30 mouse cellular contexts compared by ENCODE assay signal in genomic region chr11:68071836-68072235, GRCm38 (mm10).
DNase-seq lines count a peak whose midpoint lies in the region; ATAC-seq and TF ChIP-seq lines count a peak whose summit lies in the region.
"Had no signal": no experiment of that assay in that cellular context is flagged by ENCODE, and none has a peak within 500 bp of the region (broad histone marks: within the 10 kb centered on the region; RNA-seq: fewer than 3 reads in every experiment).

No protein-coding gene starts in this region.

- WGBS in intestine, embryonic 14.5 days: 38% methylated on average over 5 of the region's 5 CpGs
- WGBS in intestine, embryonic 15.5 days: 37% methylated on average over 5 of the region's 5 CpGs
- 39% methylated on average over 5 of the region's 5 CpGs for WGBS in stomach, postnatal 0 days

- peak overlapping the region; percentile 48; the same call in 1 of the 2 replicates for H3K27ac ChIP-seq in intestine, embryonic 14.5 days (ENCODE audit: low read depth)
- H3K27ac ChIP-seq in intestine, embryonic 15.5 days: no peak overlapping the region
- 0 out of 2 replicates have a peak overlapping the region, but pooled peaks have one; percentile 30 for H3K27ac ChIP-seq in embryonic fibroblast, embryonic 13.5 days (ENCODE audit: insufficient read depth, low read length)
- 0 out of 2 replicates have a peak overlapping the region, but pooled peaks have one; percentile 30 for H3K27ac ChIP-seq in stomach, postnatal 0 days (replicated peaks)
- H3K27ac ChIP-seq: forebrain, embryonic 13.5 days; heart, adult 2 months; hindbrain, embryonic 15.5 days; kidney, postnatal 0 days; limb, embryonic 10.5 days; limb, embryonic 15.5 days; liver, embryonic 14.5 days; midbrain, embryonic 15.5 days; neural tube, embryonic 12.5 days had no signal

- no peaks in the 10 kb centered on the region for H3K27me3 ChIP-seq in intestine, embryonic 14.5 days (replicated peaks; ENCODE audit: control insufficient read depth, insufficient read depth, low read length)
- H3K27me3 ChIP-seq in intestine, embryonic 15.5 days (replicated peaks): no peaks in the 10 kb centered on the region
- H3K27me3 ChIP-seq in stomach, postnatal 0 days (ENCODE audit: control insufficient read depth, insufficient read depth, low read length): no peaks in the 10 kb centered on the region
- H3K27me3 ChIP-seq: forebrain, embryonic 13.5 days; heart, embryonic 12.5 days; hindbrain, embryonic 15.5 days; limb, embryonic 15.5 days; megakaryocyte, embryonic 14.5 days; midbrain, embryonic 15.5 days; neural tube, embryonic 12.5 days had no signal

- H3K9ac ChIP-seq in intestine, embryonic 14.5 days (ENCODE audit: low read length): no peak overlapping the region
- no peak overlapping the region for H3K9ac ChIP-seq in intestine, embryonic 15.5 days
- H3K9ac ChIP-seq in stomach, postnatal 0 days (ENCODE audit: low read length): no peak overlapping the region
- H3K9ac ChIP-seq: forebrain, embryonic 13.5 days; heart, embryonic 12.5 days; hindbrain, embryonic 15.5 days; limb, embryonic 15.5 days; liver, embryonic 14.5 days; midbrain, embryonic 15.5 days; neural tube, embryonic 12.5 days had no signal

- no peak for ATAC-seq in intestine, embryonic 14.5 days (replicated peaks; ENCODE audit: low FRiP score, low TSS enrichment, low read depth)
- ATAC-seq in intestine, embryonic 15.5 days: no peak
- ATAC-seq in stomach, postnatal 0 days (ENCODE audit: low FRiP score, low TSS enrichment): peak; percentile 84
- ATAC-seq: CD4-positive, CD25-positive, alpha-beta regulatory T cell, adult 4 months; forebrain, embryonic 13.5 days; inflammation-experienced regulatory T-cells, adult 6 months; midbrain, embryonic 15.5 days had no signal

- no peak overlapping the region for H3K4me3 ChIP-seq in intestine, embryonic 14.5 days (ENCODE audit: low read depth, low read length)
- H3K4me3 ChIP-seq in intestine, embryonic 15.5 days (replicated peaks): no peak overlapping the region
- H3K4me3 ChIP-seq in embryonic fibroblast, embryonic 13.5 days (ENCODE audit: insufficient read depth, low read length): no peak overlapping the region
- H3K4me3 ChIP-seq in stomach, postnatal 0 days (ENCODE audit: low read depth, low read length): no peak overlapping the region
- H3K4me3 ChIP-seq: forebrain, embryonic 13.5 days; heart, adult 2 months; heart, embryonic 12.5 days; hindbrain, embryonic 15.5 days; limb, embryonic 10.5 days; limb, embryonic 15.5 days; megakaryocyte, embryonic 14.5 days; midbrain, embryonic 15.5 days; neural tube, embryonic 12.5 days had no signal

- peaks cover 23% of the 10 kb centered on the region for H3K4me1 ChIP-seq in intestine, embryonic 14.5 days (replicated peaks; ENCODE audit: control insufficient read depth, insufficient read depth, low read length)
- peaks cover 11% of the 10 kb centered on the region for H3K4me1 ChIP-seq in intestine, embryonic 15.5 days (replicated peaks)
- peaks cover 18% of the 10 kb centered on the region for H3K4me1 ChIP-seq in embryonic fibroblast, embryonic 13.5 days (ENCODE audit: control insufficient read depth, insufficient read depth, low read length)
- H3K4me1 ChIP-seq in stomach, postnatal 0 days (replicated peaks; ENCODE audit: control insufficient read depth, insufficient read depth): no peaks in the 10 kb centered on the region; the same call in none of the 2 replicates
- H3K4me1 ChIP-seq: megakaryocyte, embryonic 14.5 days; midbrain, embryonic 15.5 days; neural tube, embryonic 12.5 days had no signal

- H3K9me3 ChIP-seq in intestine, embryonic 14.5 days (ENCODE audit: control insufficient read depth, low read length): no peaks in the 10 kb centered on the region
- H3K9me3 ChIP-seq in intestine, embryonic 15.5 days: no peaks in the 10 kb centered on the region
- no peaks in the 10 kb centered on the region for H3K9me3 ChIP-seq in stomach, postnatal 0 days (ENCODE audit: control insufficient read depth, low read length)
- H3K9me3 ChIP-seq: forebrain, embryonic 13.5 days; heart, embryonic 12.5 days; hindbrain, embryonic 15.5 days; limb, embryonic 10.5 days; limb, embryonic 15.5 days; megakaryocyte, embryonic 14.5 days; midbrain, embryonic 15.5 days; neural tube, embryonic 12.5 days had no signal

- no peak for TF ChIP-seq EP300 in stomach, postnatal 0 days (optimal IDR thresholded peaks at IDR 0.05)

- no peak overlapping the region for H3K4me2 ChIP-seq in intestine, embryonic 14.5 days (ENCODE audit: low read length)
- H3K4me2 ChIP-seq in intestine, embryonic 15.5 days (replicated peaks): no peak overlapping the region
- H3K4me2 ChIP-seq in stomach, postnatal 0 days (replicated peaks; ENCODE audit: low read depth): no peak overlapping the region
- H3K4me2 ChIP-seq: forebrain, embryonic 13.5 days; heart, embryonic 12.5 days; hindbrain, embryonic 15.5 days; limb, embryonic 15.5 days; midbrain, embryonic 15.5 days; neural tube, embryonic 12.5 days had no signal

- DNase-seq in intestine, embryonic 14.5 days (ENCODE audit: low spot score): no peak
- DNase-seq in lung, postnatal 36 days: peak; percentile 38
- DNase-seq in lung, postnatal 25 days (ENCODE audit: low spot score): no peak
- peak; percentile 60 for DNase-seq in stomach, postnatal 0 days (ENCODE audit: low spot score)
- no peak for DNase-seq in heart, adult 11 months
- DNase-seq: adrenal gland, postnatal 14 days; cerebellum, adult 18-20 months; cerebellum, postnatal 14 days; gastrocnemius, postnatal 25 days; heart, adult 2 months; heart, postnatal 4 days; kidney, adult 2 months; layer of hippocampus, postnatal 36 days; lung, postnatal 10 days; right cerebral cortex, adult 18-20 months; spleen, adult 18-20 months had no signal

- TF ChIP-seq CTCF in embryonic fibroblast, embryonic 13.5 days (IDR thresholded peaks at IDR 0.05; ENCODE audit: borderline replicate concordance, insufficient read depth, low read length): no peak
- no peak for TF ChIP-seq CTCF in stomach, postnatal 0 days (IDR thresholded peaks at IDR 0.05; ENCODE audit: low read depth)

- TF ChIP-seq POLR2A in embryonic fibroblast, embryonic 13.5 days (IDR thresholded peaks at IDR 0.05; ENCODE audit: low read depth, low read length): no peak

- H3K36me3 ChIP-seq in intestine, embryonic 14.5 days (ENCODE audit: control insufficient read depth, insufficient read depth, low read length): no peaks in the 10 kb centered on the region
- no peaks in the 10 kb centered on the region for H3K36me3 ChIP-seq in intestine, embryonic 15.5 days
- H3K36me3 ChIP-seq in stomach, postnatal 0 days (ENCODE audit: control insufficient read depth, insufficient read depth, low read length): no peaks in the 10 kb centered on the region
- H3K36me3 ChIP-seq: heart, embryonic 12.5 days; hindbrain, embryonic 15.5 days; limb, embryonic 10.5 days; limb, embryonic 15.5 days; midbrain, embryonic 15.5 days; neural tube, embryonic 12.5 days had no signal

Comparison
In these comparisons a context has a peak if more than half of its experiments do, and no peak if none do; other contexts are left out.
1. DNase-seq: peak in lung, postnatal 36 days (single experiment) and stomach, postnatal 0 days (single experiment); none in intestine, embryonic 14.5 days (single experiment), lung, postnatal 25 days (single experiment) and heart, adult 11 months (single experiment).